Mouse (Mus musculus) small intestine, adult 2 months (tissue): ENCODE results near the gene Krt42.

ENCODE experiments used
- CTCF ChIP-seq: fragments of 200-500 bp; IDR thresholded peaks from 2 replicates; pipeline ENCODE4 v1.5.1; 2012; ENCODE audit warnings: low read depth, mild to moderate bottlenecking, control low read depth, inconsistent platforms, low read length, moderate library complexity, mixed read lengths; ENCODE audit not compliant: insufficient replicate concordance, insufficient read length; ENCODE audit errors: extremely low read depth
- POLR2A ChIP-seq: fragments of 200-500 bp; IDR thresholded peaks from 2 replicates; pipeline ENCODE4 v1.6.1; 2012; ENCODE audit warnings: low read depth, mild to moderate bottlenecking, control low read depth, inconsistent platforms, low read length, moderate library complexity

DNA sequence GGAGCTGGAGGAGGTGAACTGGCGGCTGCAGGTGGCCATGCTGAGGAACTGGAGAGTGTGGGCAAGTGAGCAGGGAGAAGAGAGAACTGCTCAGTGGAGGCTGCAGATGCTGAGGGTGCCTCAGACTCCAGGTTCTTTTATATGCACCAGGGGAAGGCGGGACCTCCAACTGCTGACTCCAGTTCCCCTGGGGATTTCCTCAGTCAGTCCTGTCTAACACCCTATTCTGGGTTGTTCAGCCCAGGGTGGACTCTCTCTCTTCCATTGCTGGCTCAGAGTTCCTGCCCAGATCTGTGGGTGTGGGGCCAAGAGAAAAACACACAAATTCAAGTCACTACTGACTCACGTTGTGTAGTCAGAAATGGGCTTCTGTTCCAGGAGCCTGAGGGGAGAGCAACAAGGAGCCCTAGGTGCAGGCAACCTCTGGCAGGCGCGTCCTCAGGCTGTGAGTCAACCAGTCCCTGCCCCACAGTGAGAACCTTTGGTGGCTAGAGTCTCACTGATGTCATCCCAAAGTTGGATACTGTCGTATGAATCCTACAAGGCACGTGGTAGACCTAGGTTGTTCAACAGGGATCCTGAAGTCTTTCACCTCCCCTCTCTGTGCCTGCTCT lies 20.7 kb downstream of the Krt42 start, which contains the start of gene Krt16:
- TF ChIP-seq POLR2A (no peak), CTCF (no peak)
